Mouse (Mus musculus): Measurements from ENCODE around the gene Top2b. TPM values are rescaled to one million over a fixed set of nuclear protein-coding genes. Genes with fewer than 3 reads are reported as not detected.
A peak's percentile ranks its signal among the peaks of the same experiment; 100 is the strongest.

Top2b gene
- polyA plus RNA-seq, 1 experiment from 2014 or later: 88.8 TPM

- H3K9me3 ChIP-seq (replicated peaks; ENCODE audit: control insufficient read depth, low read length, poor library complexity, severe bottlenecking): no peaks in the 10 kb centered on the region
- WGBS: 61% methylated on average over 6 of the region's 6 CpGs
Measured at GRCm38 (mm10) chr14:16480621-16481020, 115.6 kb downstream of the Top2b start.

GRCm38 (mm10) chr14:16483656-16484380 is 118.8 kb downstream of the Top2b start:
- Histone ChIP-seq H3K9me3 (replicated peaks; ENCODE audit: control insufficient read depth, low read length, poor library complexity, severe bottlenecking) (no peaks in the 10 kb centered on the region), H3K4me3 (ENCODE audit: low read depth, low read length) (no peak overlapping the region), H3K36me3 (ENCODE audit: control insufficient read depth, insufficient read depth, low read length) (no peaks in the 10 kb centered on the region), H3K9ac (ENCODE audit: low read depth, low read length) (no peak overlapping the region), H3K27ac (ENCODE audit: low read length) (no peak overlapping the region), H3K4me1 (ENCODE audit: control insufficient read depth, insufficient read depth, low read length) (no peaks in the 10 kb centered on the region), H3K4me2 (ENCODE audit: low read length) (no peak overlapping the region), H3K27me3 (ENCODE audit: control insufficient read depth, insufficient read depth, low read depth, low read length) (no peaks in the 10 kb centered on the region)
- WGBS: 38% methylated on average over 8 of the region's 8 CpGs
- ATAC-seq: peak; percentile 83

More at GRCm38 (mm10) chr14:16480621-16481020, 115.6 kb downstream of the Top2b start:
- H3K36me3 ChIP-seq (ENCODE audit: control insufficient read depth, insufficient read depth, low read length): no peaks in the 10 kb centered on the region
- no peak overlapping the region for H3K27ac ChIP-seq (ENCODE audit: low read length)
- no peak overlapping the region for H3K9ac ChIP-seq (ENCODE audit: low read depth, low read length)
- no peaks in the 10 kb centered on the region for H3K27me3 ChIP-seq (ENCODE audit: control insufficient read depth, insufficient read depth, low read depth, low read length)
- no peak for ATAC-seq
- H3K4me1 ChIP-seq (ENCODE audit: control insufficient read depth, insufficient read depth, low read length): no peaks in the 10 kb centered on the region
- no peak overlapping the region for H3K4me2 ChIP-seq (ENCODE audit: low read length)
- H3K4me3 ChIP-seq (ENCODE audit: low read depth, low read length): no peak overlapping the region

Other genes starting within 250 kb of the Top2b start
- gene Ngly1, start 115.9 kb upstream of the Top2b start, polyA plus RNA-seq (2015; fragmentation: Nextera tagmentation; extraction: Ambion mirVana): 24.6 and 26.1 TPM in 2 replicates
- gene Oxsm, start 115.4 kb upstream of the Top2b start, polyA plus RNA-seq (2015; fragmentation: Nextera tagmentation; extraction: Ambion mirVana): 2.5 and 2.8 TPM in 2 replicates